Mouse (Mus musculus) c-Kit-negative CD71-positive TER-119-positive erythroid progenitor cells, embryonic 14.5 days (primary cell): Measurements from ENCODE around the gene H2afb1.
"Not testable (repeated sequence)": the region's sequence is repeated elsewhere in the genome, so short reads cannot be mapped to it uniquely, and the experiment has no call there.

Source experiments
- DNase-seq: peaks from one replicate; pipeline ENCODE4 v3.0.0-alpha.2; 2013; ENCODE audit warnings: low read depth, low spot score

Gene H2afb1

GRCm38 (mm10) chrX:117014457-117014856 lies at the start of gene H2afb1:
TSS of gene H2afb1 (plus strand) at chrX:117014757.
- DNase-seq = not testable (repeated sequence)

GRCm38 (mm10) chrX:117036085-117036484 lies 21.5 kb downstream of the H2afb1 start:
- DNase-seq = no peak
